Mouse (Mus musculus): Measurements from ENCODE around the gene Gpr153.

DNA sequence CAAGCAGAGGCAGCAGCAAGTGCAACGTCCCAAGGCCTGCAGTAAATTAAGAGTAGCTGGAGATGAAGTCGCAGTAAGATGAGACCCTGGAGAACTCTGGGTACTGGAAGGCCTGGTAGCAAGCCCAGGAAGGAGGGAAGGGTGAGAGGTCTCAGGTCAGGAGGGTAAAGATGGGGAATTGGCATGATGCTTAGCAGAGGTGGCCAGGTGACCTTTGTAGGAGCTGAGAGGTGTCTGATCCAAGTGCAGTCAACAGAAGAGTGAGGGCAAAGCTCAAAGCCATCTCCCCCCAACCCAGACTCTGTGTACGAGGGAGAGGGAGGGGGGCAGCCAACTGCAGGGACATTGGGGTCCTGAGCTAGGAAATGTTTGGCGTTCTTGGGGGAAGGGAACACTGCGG, 47.4 kb downstream of the Gpr153 start:
- TF ChIP-seq POLR2A (IDR thresholded peaks at IDR 0.05; ENCODE audit: borderline replicate concordance, control insufficient read depth, low read depth, low read length), result no peak
- TF ChIP-seq CTCF (IDR thresholded peaks at IDR 0.05; ENCODE audit: control insufficient read depth, insufficient read depth, low read length), result no peak
